Mouse (Mus musculus): ENCODE measurements around the gene Gpr156. TPM values are rescaled to one million over a fixed set of nuclear protein-coding genes. Genes with fewer than 3 reads are reported as not detected.

Gpr156 gene
- polyA plus RNA-seq, 1 experiment from 2014 or later = 4.5 TPM

DNA sequence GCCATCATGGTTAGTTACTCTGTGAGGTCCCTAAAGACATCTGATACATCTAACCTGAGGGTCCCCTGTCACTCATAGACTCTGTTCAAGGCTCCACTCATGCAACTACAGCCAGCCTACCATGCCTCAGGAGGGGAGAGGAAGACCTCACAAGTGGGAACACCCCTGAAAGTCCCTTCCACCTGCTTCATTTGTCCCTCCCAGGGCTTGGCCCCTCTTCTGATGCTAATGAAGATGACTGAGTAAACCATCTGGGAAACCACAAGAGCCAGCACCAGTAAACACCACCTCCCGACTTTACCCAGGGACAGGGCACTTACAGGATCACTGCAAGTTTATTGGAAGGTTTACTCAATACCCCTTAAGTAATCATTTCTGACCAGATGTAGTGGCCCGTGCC lies 85.5 kb downstream of the Gpr156 start:
- 46% methylated on average over 2 of the region's 2 CpGs for WGBS
- no peaks in the 10 kb centered on the region for H3K9me3 ChIP-seq
- H3K27ac ChIP-seq = peak overlapping the region; percentile 24
- no peak overlapping the region for H3K4me3 ChIP-seq
- 0 out of 2 replicates have a peak, but pooled peaks cover 2% of the 10 kb centered on the region for H3K36me3 ChIP-seq
- peaks cover 19% of the 10 kb centered on the region for H3K4me1 ChIP-seq (replicated peaks)
- H3K27me3 ChIP-seq (ENCODE audit: insufficient read depth, poor library complexity, severe bottlenecking) = no peaks in the 10 kb centered on the region
- no peak for DNase-seq (ENCODE audit: low spot score)

DNA sequence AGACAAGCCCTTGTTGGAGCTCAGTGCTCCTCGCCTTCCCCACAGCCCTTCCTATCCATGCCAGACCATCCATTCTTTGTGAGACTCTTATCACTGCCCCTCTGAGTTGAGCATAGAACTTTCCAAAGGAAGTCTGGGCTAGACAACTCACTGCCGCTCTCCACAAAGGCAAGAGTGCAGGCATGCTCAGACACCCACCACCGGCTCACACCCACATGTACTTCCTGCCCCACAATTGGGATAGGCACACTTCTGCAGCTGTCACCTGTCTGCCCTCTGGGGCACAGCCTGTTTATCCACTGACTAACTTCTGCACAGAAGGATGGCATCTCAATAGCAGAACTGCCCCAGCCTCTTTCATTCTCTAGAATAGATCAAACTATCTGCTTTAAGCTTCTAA lies 86.2 kb downstream of the Gpr156 start:
- Histone ChIP-seq H3K36me3 (0 out of 2 replicates have a peak, but pooled peaks cover 2% of the 10 kb centered on the region), H3K27me3 (ENCODE audit: insufficient read depth, poor library complexity, severe bottlenecking) (no peaks in the 10 kb centered on the region), H3K27ac (peak overlapping the region; percentile 9; the same call in 1 of the 2 replicates), H3K4me3 (no peak overlapping the region), H3K9me3 (no peaks in the 10 kb centered on the region), H3K4me1 (replicated peaks) (peaks cover 19% of the 10 kb centered on the region)
- WGBS = 82% methylated on average over 3 of the region's 3 CpGs
- no peak for DNase-seq (ENCODE audit: low spot score)

DNA sequence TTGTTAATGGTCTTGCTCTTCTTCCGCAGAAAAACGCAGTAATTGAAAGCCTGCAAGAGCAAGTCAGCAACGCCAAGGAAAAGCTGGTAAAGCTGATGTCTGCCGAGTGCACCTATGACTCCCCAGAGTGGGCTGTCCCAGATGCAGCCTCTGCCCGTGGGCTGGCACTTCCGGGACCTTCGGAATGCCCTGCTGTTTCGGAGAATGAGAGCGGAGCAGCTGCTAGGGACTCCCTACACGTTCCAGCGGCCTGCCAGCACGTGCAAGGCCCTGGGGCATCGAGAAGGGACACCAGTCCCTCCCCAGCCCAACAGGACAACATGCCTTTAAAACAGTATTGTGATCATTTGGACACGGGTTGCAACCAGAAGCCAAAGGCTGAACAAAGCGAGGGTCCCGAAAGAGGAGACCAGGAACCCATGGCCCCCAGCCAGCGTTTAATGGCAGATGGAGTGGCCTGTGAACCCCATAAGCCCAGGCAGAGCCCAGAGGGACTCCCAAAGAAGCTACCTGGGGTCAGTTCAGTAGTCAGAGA lies 88.3 kb downstream of the Gpr156 start:
- H3K27me3 ChIP-seq (ENCODE audit: insufficient read depth, poor library complexity, severe bottlenecking) = no peaks in the 10 kb centered on the region
- 0 out of 2 replicates have a peak, but pooled peaks cover 2% of the 10 kb centered on the region for H3K36me3 ChIP-seq
- H3K4me3 ChIP-seq = no peak overlapping the region
- 84% methylated on average over 17 of the region's 17 CpGs for WGBS
- DNase-seq (ENCODE audit: low spot score) = no peak
- no peaks in the 10 kb centered on the region for H3K9me3 ChIP-seq
- H3K27ac ChIP-seq = no peak overlapping the region
- H3K4me1 ChIP-seq (replicated peaks) = peaks cover 17% of the 10 kb centered on the region

DNA sequence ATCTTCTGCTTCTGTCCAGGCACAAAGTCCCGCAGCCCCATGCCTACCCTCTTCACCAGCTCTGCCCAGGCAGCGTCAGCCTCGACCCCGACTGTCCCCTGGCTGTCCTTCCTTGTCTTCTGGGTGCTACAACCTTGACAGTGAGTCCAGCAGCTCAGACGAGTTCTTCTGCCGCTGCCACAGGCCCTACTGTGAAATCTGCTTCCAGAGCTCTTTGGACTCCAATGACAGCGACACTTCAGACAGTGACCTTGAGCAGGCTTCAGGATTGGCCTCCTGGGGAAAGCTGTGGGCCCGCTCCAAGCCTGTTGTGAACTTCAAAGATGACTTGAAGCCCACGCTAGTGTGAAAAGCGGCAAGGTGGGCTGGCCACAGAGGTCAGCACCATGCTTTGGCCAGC lies 89.2 kb downstream of the Gpr156 start:
- peaks cover 8% of the 10 kb centered on the region; the same call in 1 of the 2 replicates for H3K4me1 ChIP-seq (replicated peaks)
- WGBS = 89% methylated on average over 10 of the region's 10 CpGs
- H3K9me3 ChIP-seq = no peaks in the 10 kb centered on the region
- no peak overlapping the region for H3K27ac ChIP-seq
- DNase-seq (ENCODE audit: low spot score) = no peak
- H3K36me3 ChIP-seq = 0 out of 2 replicates have a peak, but pooled peaks cover 2% of the 10 kb centered on the region
- H3K27me3 ChIP-seq (ENCODE audit: insufficient read depth, poor library complexity, severe bottlenecking) = no peaks in the 10 kb centered on the region
- H3K4me3 ChIP-seq = no peak overlapping the region

DNA sequence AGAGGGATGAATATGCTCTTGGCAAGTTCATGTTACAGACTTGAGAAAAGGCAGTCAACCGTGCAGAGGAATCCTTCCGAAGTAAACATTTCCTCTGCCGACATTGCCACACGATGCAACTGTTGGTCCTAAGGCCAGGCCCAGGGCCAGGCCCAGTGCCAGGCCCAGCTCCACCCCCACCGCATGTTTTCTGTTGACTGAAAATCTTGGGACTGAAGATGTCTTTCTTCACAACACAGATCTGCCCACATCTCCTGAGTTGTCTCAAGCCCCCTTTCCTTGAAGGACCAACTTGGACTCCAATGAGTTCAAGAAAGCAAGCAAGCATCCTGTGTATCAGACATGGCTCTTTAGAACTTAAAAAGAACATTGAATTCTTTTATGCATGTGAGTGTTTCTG lies 92.1 kb downstream of the Gpr156 start:
- Histone ChIP-seq H3K27me3 (ENCODE audit: insufficient read depth, poor library complexity, severe bottlenecking) (no peaks in the 10 kb centered on the region), H3K36me3 (0 out of 2 replicates have a peak, but pooled peaks cover 2% of the 10 kb centered on the region), H3K4me3 (no peak overlapping the region), H3K9me3 (no peaks in the 10 kb centered on the region), H3K27ac (no peak overlapping the region), H3K4me1 (replicated peaks) (no peaks in the 10 kb centered on the region)
- DNase-seq (ENCODE audit: low spot score) = no peak
- 92% methylated on average over 5 of the region's 5 CpGs for WGBS

DNA sequence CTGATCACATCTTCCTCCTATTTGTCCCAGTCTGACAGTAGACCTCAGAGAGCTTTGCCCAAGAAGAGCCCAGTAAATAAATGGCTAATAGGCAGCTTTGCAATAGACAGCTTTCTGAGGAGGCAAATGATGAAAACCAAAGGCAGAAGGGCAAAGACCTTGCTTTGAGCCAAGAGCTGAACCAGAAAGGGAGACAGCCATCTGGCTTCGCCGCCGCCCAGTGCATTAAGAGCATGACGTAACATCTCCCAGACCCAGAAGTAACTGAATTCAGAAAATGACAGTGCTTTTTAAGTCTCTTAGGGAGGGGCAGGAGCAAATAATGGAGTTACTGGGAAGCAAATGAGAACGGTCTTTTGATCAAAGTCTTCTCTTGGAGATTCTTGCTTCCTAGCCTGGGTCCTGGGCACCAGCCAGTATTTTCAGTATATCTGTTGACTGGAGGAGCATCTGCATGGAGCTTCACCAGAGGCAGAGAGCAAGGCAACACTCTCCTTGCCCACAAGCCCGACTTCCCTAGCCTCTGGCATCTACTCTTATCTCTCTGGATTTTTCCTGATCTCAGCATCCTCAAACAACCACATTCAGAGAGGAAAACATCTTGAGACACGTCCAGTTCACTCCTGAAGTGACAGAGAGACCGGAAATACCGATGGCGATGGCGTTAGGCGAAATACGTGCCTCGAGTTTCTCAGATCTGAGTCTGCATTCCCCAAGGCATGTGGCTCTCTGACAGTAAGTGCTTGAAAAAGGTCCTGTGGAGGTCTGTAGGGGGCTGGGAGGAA lies 92.9 kb downstream of the Gpr156 start:
- WGBS = 86% methylated on average over 14 of the region's 14 CpGs
- Histone ChIP-seq H3K9me3 (no peaks in the 10 kb centered on the region), H3K27ac (no peak overlapping the region), H3K27me3 (ENCODE audit: insufficient read depth, poor library complexity, severe bottlenecking) (no peaks in the 10 kb centered on the region), H3K4me3 (no peak overlapping the region), H3K4me1 (replicated peaks) (no peaks in the 10 kb centered on the region), H3K36me3 (0 out of 2 replicates have a peak, but pooled peaks cover 2% of the 10 kb centered on the region)
- DNase-seq (ENCODE audit: low spot score) = no peak

DNA sequence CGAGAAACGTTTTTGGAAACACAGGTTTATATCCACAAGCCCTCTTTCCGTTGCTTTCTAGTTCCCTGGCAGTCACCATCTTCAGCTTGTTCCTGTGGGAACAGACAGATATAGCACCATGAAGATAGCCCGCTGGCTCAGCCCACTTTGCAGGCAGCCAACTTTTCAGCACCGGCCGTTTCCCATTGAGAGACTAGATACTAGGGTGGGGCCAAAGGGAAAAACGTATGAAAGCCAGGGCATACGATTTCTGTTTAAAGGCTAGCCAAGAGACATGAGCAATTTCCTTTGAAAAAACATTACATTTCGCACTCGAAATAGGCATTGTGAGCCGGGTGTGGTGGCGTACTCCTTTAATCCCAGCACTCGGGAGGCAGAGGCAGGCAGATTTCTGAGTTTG lies 95.2 kb downstream of the Gpr156 start:
- no peak for DNase-seq (ENCODE audit: low spot score)
- WGBS = 94% methylated on average over 13 of the region's 13 CpGs

DNA sequence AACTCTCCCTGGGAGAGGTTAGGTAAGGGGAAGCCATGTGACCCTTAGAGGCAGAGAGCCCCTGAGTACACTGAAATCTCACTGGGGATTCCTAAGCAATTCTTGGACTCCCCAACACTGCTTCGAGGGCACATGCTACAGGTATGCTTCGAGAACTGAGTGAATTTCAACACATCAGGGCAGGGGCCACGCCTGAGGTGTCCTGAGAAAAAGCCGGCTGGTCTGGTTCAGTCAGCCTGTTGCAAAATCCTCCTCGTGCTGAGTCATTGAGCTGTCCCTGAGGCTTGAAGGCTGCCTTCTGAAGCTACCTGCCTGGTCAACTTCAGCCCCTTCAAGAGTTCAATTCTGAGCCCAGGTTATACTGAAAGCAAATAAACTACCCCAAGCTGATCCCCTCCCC lies 96.1 kb downstream of the Gpr156 start:
- no peak for DNase-seq (ENCODE audit: low spot score)
- Histone ChIP-seq H3K36me3 (no peaks in the 10 kb centered on the region), H3K27me3 (ENCODE audit: insufficient read depth, poor library complexity, severe bottlenecking) (no peaks in the 10 kb centered on the region), H3K4me1 (replicated peaks) (no peaks in the 10 kb centered on the region; the same call in 1 of the 2 replicates), H3K9me3 (no peaks in the 10 kb centered on the region), H3K27ac (no peak overlapping the region), H3K4me3 (no peak overlapping the region)
- WGBS = 73% methylated on average over 5 of the region's 5 CpGs

More for the DNA sequence above, 95.2 kb downstream of the Gpr156 start:
- no peaks in the 10 kb centered on the region for H3K9me3 ChIP-seq
- H3K4me1 ChIP-seq (replicated peaks) = no peaks in the 10 kb centered on the region
- H3K4me3 ChIP-seq = no peak overlapping the region
- no peak overlapping the region for H3K27ac ChIP-seq
- no peaks in the 10 kb centered on the region for H3K36me3 ChIP-seq
- no peaks in the 10 kb centered on the region for H3K27me3 ChIP-seq (ENCODE audit: insufficient read depth, poor library complexity, severe bottlenecking)

DNA sequence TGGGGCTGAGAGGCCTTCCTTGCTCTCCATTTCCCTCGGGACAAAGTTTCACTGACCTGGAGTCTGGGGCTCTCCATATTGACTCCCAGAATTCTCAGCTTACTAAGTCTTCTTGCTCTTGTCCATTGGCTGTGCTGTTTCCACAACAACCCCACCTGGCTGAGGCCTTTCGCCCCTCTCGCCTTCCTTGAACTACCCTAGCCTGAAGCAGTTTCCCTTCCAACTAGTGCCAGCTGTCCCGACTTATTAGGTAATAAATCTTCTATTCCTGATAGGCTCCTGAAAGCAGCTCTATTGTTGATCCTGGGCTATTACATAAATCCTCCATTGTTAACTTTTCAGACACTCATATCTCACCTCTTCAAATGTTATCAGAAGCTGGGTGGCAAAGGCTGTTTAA lies 96.6 kb downstream of the Gpr156 start:
- H3K27ac ChIP-seq = no peak overlapping the region
- 80% methylated on average over 4 of the region's 4 CpGs for WGBS
- H3K4me3 ChIP-seq = no peak overlapping the region
- no peaks in the 10 kb centered on the region for H3K36me3 ChIP-seq
- DNase-seq (ENCODE audit: low spot score) = no peak
- no peaks in the 10 kb centered on the region for H3K9me3 ChIP-seq
- peaks cover 5% of the 10 kb centered on the region for H3K4me1 ChIP-seq (replicated peaks)
- H3K27me3 ChIP-seq (ENCODE audit: insufficient read depth, poor library complexity, severe bottlenecking) = no peaks in the 10 kb centered on the region

DNA sequence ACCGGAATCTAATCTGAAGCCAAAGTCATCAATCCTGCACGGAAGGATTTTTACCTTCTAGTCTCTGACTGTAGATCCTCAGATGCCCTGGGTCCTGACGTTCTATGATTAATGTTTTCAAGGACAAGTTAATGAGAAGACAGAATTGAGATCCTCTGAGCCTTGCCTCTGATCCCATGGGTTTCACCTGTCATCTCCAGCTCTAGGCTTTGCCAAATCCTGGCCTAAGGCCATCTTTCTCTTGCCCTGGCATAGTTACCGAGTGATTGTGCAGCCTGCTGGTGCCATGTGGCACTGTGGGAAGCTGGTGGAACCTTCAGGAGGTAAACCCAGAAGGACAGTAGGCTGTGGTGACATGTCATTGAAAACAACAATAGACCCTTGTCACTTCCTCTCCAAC lies 98.7 kb downstream of the Gpr156 start:
- H3K4me1 ChIP-seq (replicated peaks) = peaks cover 12% of the 10 kb centered on the region
- no peaks in the 10 kb centered on the region for H3K9me3 ChIP-seq
- H3K36me3 ChIP-seq = no peaks in the 10 kb centered on the region
- WGBS = 93% methylated on average over 4 of the region's 4 CpGs
- H3K27ac ChIP-seq = no peak overlapping the region
- H3K27me3 ChIP-seq (ENCODE audit: insufficient read depth, poor library complexity, severe bottlenecking) = no peaks in the 10 kb centered on the region
- DNase-seq (ENCODE audit: low spot score) = no peak
- no peak overlapping the region for H3K4me3 ChIP-seq

DNA sequence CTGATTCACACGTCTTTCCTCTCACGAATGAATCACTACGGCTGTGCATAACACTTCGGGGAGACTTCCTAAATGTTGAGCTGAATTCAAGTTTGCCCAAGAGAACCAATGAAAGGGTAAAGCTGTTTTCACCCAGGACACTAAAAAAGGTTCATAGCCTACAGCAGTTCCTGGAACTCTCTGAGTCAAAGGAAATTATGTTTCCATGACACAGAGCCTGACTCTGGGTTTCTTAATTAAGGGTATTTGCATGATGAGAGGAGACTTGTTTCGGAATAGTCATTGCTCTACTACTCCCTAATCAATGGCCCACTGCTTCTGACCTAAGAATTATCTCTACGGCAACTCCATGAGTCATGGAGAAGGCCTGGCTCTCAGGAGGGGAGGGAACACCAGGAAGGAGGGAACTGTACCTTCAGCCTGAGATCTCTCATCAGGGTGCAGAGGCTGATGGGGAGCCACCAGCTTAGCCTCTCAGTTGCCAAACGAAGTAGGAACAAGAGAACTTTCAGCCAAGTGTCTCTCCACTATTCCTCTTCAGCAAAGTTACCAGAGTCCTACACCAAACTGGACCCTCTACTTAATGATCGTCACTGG lies 100.7 kb downstream of the Gpr156 start:
- Histone ChIP-seq H3K4me3 (no peak overlapping the region), H3K4me1 (replicated peaks) (peaks cover 12% of the 10 kb centered on the region), H3K36me3 (no peaks in the 10 kb centered on the region), H3K27me3 (ENCODE audit: insufficient read depth, poor library complexity, severe bottlenecking) (no peaks in the 10 kb centered on the region), H3K9me3 (no peaks in the 10 kb centered on the region), H3K27ac (no peak overlapping the region)
- 85% methylated on average over 8 of the region's 8 CpGs for WGBS
- DNase-seq (ENCODE audit: low spot score) = no peak

DNA sequence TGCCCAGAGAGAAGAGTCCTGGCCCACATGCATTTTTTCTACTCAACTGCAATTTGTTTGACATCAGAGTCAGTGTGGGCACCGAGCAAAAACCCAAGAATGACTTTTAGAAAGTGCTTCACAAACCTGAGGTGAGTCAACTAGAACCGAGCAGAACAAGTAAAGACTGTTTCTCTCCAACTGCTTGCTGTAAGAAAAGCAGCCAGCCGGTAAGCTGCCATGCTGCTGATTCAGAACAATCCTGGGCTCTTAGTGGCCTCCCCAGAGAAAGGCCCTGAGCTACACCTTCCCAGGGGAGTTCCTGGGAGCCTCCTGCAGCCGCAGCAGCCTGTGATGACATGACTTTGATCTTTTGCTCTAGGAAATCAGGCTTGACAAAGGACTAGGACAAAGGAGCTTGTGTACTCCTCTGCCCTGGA lies 101.7 kb downstream of the Gpr156 start:
- Histone ChIP-seq H3K27me3 (ENCODE audit: insufficient read depth, poor library complexity, severe bottlenecking) (no peaks in the 10 kb centered on the region), H3K27ac (peak overlapping the region; percentile 45), H3K4me1 (replicated peaks) (peaks cover 12% of the 10 kb centered on the region), H3K4me3 (no peak overlapping the region), H3K36me3 (no peaks in the 10 kb centered on the region), H3K9me3 (no peaks in the 10 kb centered on the region)
- 21% methylated on average over 4 of the region's 4 CpGs for WGBS
- DNase-seq (ENCODE audit: low spot score) = no peak

DNA sequence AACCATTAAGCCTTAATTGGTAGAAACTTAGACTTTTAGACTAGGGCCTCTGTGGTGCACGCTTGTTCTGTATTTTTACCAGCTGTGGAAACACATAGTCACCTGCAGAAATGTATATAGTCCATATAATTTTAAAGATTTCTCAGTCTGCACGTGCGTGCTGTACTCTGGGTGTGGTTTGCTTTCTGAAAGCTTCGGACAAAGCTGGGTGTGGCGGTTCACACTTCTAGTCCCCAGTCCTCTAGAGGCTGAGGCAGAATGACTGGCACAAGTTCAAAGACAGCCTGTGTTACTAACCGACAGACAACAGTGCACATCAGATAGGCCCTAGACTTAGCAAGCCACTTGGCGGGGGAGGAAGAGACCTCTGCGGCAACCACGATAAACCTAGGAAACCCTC lies 116.3 kb downstream of the Gpr156 start:
- no peak for DNase-seq (ENCODE audit: low spot score)
- Histone ChIP-seq H3K4me1 (replicated peaks) (no peaks in the 10 kb centered on the region), H3K27ac (no peak overlapping the region), H3K36me3 (no peaks in the 10 kb centered on the region), H3K27me3 (ENCODE audit: insufficient read depth, poor library complexity, severe bottlenecking) (no peaks in the 10 kb centered on the region), H3K9me3 (no peaks in the 10 kb centered on the region), H3K4me3 (no peak overlapping the region)
- 92% methylated on average over 9 of the region's 9 CpGs for WGBS

All from hindbrain, embryonic 10.5 days (tissue).